Mouse (Mus musculus) megakaryocyte-erythroid progenitor cell, adult 5-6 weeks (primary cell): ENCODE measurements around the gene Strip2. TPM values are rescaled to one million over a fixed set of nuclear protein-coding genes. Genes with fewer than 3 reads are reported as not detected.

Experiments used
- ATAC-seq: replicated peaks from 2 replicates; pipeline ENCODE4 v1.8.0; 2016; ENCODE audit warnings: mild to moderate bottlenecking, inconsistent platforms; ENCODE audit not compliant: severe bottlenecking, poor library complexity, low FRiP score, low TSS enrichment
- total RNA-seq, 2 experiments: library from RNA; stranded (forward) in 1 of 2; stranded (reverse) in 1 of 2; fragments of 200-1000, 215-1000 nt in 1 of 2; fragments of >200 nt in 1 of 2; fragmentation: Nextera tagmentation in 1 of 2; gene quantifications; 2 replicates each; pipeline ENCODE4 v1.2.3; 2014 to 2017

The Strip2 gene
- total RNA-seq (2014; fragmentation: Nextera tagmentation) (0.48 and 0.82 TPM in 2 replicates), total RNA-seq (2017) (1.2 TPM in 1 of 2 replicates, not detected in the other)

DNA sequence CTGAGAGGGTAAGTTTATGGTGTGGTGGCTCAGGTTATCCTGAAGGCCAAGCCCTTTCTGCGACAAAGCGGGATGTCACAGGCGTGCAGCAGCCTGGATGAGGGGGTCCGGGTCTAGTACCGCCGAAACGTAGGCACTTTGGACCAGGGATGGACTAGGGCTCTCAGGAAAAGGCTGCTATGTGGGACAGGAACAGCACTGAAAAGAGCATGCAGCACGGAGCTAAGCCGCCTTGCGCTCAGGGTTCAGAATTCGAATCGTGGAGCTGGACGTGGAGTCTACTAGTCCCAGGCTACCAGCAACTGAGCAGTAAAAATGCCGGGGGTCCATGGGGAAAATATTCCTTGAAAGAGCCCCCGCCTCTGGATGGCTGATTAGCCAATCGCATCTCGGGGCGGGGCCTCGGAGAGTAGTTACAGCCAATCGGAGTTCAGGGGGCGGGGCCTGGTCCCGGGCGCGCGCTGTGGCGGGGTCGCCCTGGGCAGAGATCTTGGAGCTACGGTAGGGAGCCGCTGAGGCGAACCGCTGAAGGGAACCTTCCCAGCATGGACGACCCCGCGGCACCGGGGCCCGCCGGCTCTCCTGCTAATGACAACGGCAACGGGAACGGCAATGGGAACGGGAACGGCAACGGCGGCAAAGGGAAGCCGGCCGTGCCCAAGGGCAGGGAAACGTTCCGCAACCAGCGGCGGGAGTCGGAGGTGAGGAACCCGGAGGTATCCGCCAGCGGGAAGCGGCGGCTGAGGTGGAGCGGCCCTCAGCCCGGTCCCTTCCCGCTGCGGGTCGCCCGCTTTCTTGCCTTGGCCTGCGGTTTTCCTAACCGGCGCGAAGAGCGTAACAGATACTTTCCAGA is at the start of gene Strip2:
Strip2 (plus strand) TSS at position 483 of the 853 bp plus-strand sequence.
- peak; percentile 98 for ATAC-seq

DNA sequence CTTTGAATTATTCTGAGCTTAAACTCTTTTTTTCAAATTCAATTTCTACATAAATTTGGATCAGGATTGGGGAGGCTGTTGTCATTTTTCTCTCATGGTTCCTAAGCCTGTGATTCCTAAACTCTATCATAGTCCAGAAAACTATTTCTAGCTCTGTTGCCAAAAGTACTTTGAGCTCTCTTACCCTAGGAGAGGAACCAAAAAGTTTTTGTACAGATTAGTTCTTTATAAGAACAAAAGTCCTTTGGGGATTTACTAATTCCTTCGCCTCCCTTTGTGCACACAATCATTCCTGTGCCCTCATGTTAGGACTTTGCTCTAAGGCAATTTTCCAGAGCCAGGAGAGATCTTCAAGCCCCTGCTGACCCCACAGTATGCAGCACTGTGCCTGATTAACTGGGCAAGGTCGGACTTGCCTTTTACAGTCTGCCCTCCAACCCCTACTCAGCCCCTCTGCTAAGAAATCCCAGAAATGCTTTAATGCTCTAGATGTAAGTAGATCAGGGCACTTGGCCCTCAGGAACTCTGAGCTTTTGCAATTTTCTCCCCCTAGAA is 48.4 kb upstream of the Strip2 start:
- ATAC-seq = no peak

- peak; percentile 71; the same call in 1 of the 2 replicates for ATAC-seq
Observed at GRCm38 (mm10) chr6:29873654-29874053, 43.2 kb upstream of the Strip2 start.

GRCm38 (mm10) chr6:29875576-29875975 is 41.2 kb upstream of the Strip2 start:
- ATAC-seq = no peak

- no peak for ATAC-seq
Observed at GRCm38 (mm10) chr6:29876782-29877181, 40.0 kb upstream of the Strip2 start.

- ATAC-seq = no peak
Observed at GRCm38 (mm10) chr6:29879579-29879978, 37.2 kb upstream of the Strip2 start.

GRCm38 (mm10) chr6:29880796-29881195 is 36.0 kb upstream of the Strip2 start:
- ATAC-seq = no peak

GRCm38 (mm10) chr6:29881936-29882335 is 34.9 kb upstream of the Strip2 start:
- ATAC-seq = no peak

DNA sequence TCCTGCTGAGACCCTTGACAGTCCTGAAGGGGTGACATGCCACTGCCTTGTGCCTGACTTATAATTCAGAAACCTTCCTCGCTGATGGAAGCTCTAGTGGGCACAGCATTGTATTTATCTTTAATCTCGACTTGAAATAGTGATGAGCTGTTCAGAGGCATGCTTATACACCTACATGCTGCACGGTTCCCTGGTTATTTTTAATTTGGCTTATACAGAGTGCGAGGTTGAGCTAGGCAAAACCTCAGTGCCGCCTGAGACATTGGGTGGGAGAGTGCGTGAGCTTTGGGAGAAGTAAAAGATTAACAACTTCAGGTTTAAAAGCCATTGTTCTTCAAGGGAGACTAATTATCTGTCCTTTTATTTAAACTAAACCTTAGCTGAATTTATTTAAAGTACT is 33.9 kb upstream of the Strip2 start:
- no peak for ATAC-seq

GRCm38 (mm10) chr6:29891151-29891550 is 25.7 kb upstream of the Strip2 start:
- ATAC-seq = no peak

GRCm38 (mm10) chr6:29896976-29897375 is 19.8 kb upstream of the Strip2 start:
- ATAC-seq = no peak

- ATAC-seq = no peak
Observed at GRCm38 (mm10) chr6:29901450-29901849, 15.4 kb upstream of the Strip2 start.

- no peak for ATAC-seq
Observed at GRCm38 (mm10) chr6:29902256-29902655, 14.6 kb upstream of the Strip2 start.

DNA sequence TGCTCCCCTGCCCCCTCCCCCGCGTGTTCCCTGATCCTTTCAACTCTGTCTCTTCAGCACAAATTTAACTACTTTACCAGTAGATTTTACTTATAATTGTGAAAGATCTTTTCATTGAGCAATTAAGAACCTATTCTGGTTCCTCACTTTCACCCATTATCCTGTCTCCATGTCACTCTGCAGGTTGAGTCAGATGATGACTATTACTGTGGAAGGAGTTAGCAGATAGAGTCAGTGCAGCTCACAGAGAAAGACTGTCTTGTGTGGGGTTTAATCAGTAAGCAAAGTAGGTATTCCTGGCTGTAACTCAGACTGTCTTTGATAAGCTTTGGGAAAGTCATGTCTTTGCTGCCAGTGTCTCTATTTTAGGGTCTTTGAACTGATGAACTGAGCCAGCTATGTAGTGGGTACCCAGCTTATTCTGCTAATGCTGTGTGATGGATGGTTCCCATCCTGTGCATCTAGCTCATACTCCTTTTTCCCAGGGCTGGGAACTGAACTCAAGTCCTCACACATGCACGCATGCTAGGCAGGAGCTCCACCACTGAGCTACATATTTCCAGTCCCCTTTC is 13.4 kb upstream of the Strip2 start:
- ATAC-seq = no peak

DNA sequence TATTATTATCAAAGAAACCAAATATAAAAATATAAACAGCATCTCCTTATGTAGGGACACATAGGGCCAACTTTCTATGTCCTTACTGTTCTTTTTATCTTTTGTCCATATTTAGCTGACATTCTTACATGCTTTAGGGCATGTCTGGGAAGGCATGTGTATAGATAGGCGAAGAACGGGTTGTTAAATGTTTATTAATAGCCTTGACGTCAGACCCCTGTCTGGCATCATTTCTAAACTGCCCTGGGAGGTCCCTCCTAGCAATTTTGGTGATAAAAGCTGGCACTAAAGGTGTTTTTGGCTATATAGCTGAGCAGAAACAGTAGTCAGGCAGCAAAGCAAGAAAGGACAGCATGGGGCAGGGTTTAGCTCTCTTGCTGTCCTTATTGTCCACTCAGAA is 12.5 kb upstream of the Strip2 start:
- no peak for ATAC-seq

DNA sequence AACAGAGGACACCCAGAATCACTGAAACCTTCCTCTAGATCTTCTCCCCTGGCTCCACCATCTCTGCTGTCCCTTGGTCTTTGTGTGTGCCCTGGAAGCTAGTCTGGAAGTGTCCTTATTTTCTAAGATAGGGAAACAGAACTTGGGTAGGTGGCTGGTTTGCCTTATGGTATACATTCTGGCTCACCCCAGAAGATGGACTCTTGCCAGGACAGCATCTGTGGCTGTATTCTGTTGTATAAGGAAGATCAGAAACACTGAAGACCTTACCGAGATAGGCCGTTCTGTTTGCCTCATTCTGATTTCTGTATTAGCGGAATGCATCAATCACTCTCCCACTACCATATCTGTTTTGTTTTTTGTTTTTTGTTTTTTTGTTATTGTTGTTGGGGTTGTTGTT is 6.2 kb upstream of the Strip2 start:
- no peak for ATAC-seq

DNA sequence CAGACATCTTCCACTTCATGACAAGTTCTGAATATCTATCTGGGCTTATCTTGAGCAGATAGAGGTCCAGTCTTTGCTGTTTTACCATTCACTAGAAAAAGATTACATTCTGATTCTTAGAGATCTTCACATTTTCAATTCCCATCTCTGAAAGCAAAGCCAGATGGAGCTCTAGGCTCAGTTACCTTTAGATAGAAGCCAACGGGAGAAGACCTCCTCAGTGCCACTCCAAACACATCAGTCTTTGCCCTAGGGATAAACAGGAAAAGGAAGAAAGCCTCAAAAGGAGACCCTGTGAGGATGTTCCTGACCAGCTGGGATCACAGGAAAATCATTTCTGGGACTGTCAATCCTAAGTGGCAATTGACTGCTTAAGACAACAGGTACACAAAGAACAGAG is 3.1 kb upstream of the Strip2 start:
- ATAC-seq = no peak

DNA sequence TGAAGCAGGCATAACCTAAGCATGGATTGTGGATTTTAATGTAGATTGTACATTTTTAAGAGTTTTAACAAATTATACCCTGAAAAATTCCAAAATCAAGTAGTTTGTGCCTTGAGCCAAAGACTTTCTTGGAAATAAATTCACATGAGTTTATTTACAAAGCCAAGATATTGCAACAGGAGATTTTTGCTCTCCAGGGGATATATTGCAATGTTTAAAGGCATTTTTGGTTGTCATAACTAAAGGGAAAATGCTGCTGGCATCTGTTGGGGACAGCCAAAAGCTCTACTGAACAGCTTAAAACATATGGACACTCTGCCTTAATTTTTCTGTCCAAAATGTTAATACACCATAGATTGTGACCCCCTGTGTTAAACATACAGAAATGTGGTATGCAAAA is 2.7 kb upstream of the Strip2 start:
- ATAC-seq = no peak

- no peak for ATAC-seq
Observed at GRCm38 (mm10) chr6:29915836-29916235, 976 bp upstream of the Strip2 start.

GRCm38 (mm10) chr6:29917383-29917720 is 540 bp downstream of the Strip2 start:
- peak; percentile 32; the same call in 1 of the 2 replicates for ATAC-seq

DNA sequence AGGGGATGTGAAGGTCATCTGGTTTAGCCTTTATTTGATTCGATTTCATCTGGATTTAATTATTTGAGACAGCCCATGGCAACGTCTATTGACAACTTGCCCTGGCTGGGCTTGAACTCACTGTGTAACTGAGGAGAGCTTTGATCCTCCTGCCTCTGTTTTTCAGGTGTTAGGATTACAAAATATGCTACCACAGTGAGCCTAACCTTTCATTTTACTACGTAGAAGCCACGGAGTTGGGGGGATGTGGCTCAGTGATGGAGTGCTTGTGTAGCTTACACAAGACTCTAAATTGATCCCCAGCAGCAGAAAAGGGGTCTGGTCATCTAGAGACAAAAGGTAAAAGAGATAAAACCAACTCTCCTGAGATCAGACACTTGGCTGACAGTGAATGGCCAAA is 1.1 kb downstream of the Strip2 start:
- ATAC-seq = no peak
